Mouse (Mus musculus) thymus, postnatal 25 days (tissue): ENCODE measurements around the gene Aldoc.
A peak's percentile ranks its signal among the peaks of the same experiment; 100 is the strongest.

Source experiments
- DNase-seq: peaks from one replicate; pipeline ENCODE4 v3.0.0; 2022

Aldoc gene

GRCm38 (mm10) chr11:78333992-78334391 lies 11.2 kb downstream of the Aldoc start:
- DNase-seq: no peak

GRCm38 (mm10) chr11:78337040-78337439 lies 14.3 kb downstream of the Aldoc start:
- no peak for DNase-seq

GRCm38 (mm10) chr11:78341702-78342101 lies 18.9 kb downstream of the Aldoc start:
- DNase-seq: no peak

DNA sequence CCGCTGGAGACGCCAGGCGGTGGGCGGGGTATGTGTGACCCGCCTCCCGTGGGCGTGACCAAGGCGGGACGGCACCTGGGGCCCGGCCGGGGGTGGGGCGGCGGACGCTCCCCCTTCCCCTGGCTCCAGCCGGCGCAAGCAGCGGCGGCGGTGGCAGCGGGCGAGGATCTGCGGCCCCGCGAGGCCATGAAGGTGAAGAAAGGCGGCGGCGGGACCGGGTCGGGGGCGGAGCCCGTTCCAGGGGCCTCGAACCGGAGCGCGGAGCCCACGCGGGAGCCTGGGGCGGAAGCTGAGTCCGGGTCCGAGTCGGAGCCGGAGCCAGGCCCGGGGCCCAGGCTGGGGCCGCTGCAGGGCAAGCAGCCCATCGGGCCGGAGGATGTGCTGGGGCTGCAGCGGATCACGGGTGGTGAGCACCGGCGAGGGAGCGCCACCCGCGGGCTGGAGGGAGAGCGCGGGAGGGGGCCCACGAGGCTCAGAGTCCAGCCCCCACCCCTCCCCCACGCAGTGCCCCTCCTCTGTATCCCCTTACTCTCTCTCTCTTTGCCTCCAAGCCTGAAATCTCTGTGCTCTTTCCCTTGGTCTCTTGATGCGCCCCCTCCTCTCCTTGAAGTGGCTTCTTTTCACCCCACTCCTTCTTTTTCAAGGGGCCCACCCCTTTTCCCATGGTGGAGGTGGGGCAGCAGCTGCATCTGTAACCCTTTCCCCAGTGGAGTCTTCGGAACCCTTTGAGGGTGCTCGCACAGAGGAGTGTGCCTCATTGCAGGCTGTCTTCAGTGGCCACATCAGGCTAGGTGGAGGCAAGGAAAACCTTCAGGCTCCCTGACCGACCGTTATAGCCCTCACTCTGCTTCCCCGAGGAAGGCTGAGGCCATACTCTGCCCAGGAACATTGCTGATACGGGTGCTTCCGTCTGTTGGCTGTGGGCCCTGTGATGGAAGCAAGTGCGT lies 20.9 kb downstream of the Aldoc start, which contains the start of gene Unc119:
Gene Unc119, plus strand, starts transcription at position 102 of the 947 bp plus-strand sequence.
- DNase-seq: peak; percentile 86

DNA sequence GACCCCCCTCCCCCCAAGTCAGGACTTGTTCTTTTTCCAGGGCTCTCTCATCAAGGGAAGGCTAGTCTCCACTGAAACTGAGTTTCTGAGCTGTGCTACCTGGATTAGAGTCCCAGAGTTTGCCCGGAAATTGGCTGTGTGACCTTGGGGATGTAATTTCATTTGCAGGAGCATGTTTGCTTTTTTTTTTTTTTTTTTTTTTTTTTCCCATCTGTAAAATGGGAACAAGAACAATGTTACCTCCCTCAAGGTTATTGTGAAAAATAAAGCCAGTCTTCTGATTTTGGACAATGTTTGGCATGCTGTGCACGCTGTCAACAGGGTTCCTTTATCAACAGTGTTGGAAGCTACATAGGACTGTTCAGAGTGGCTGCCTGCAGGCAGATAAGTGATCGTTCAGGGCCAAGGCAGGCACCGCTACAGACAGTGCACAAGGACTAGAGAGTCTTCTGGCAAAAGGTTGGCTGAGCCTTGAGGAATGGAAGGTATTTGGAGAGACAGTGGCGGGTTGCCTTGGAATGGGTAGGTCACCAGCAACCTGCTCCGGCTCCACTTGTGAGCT lies 21.6 kb downstream of the Aldoc start:
- no peak for DNase-seq

- no peak for DNase-seq
Measured at GRCm38 (mm10) chr11:78344890-78345715, 22.3 kb downstream of the Aldoc start.

GRCm38 (mm10) chr11:78345801-78346200 lies 23.0 kb downstream of the Aldoc start:
- DNase-seq: peak; percentile 55

DNA sequence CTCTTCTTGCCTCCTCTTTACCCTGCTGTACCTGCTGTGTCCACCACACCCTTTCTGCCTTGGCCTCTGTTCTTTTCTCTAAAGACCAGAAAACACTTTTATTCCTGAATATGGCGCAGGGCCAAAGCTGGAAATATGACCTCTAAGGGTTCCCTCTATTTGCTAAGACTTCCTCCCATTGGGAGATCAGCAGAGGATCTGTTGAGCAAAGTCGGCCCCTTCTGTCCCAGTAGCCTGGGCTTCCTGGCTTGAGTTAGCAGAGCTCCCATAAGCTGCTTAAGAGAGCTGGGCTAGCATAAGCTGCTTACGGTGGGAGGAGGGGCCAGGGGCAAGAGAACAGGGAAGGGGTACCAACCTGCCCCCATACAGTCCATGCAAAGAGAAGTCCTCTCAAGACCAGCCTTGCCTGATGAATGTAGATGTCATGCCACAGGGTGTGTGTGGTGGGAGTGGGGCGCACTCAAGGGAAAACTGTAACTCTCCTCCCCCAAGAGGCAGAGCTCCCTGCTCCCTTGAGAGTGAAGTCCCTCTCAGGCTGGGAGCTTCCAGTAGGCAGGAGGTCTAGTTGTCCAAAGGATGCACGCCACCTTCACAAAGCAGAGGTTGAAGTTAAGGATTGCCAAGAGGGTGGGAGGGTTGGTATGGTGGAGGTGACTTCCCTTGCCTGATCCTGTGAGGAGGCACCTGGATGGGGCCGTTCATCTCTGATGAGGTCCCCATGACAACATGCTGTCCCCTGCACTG lies 23.7 kb downstream of the Aldoc start:
- DNase-seq: no peak

- DNase-seq: peak; percentile 70
Measured at GRCm38 (mm10) chr11:78347070-78347754, 24.4 kb downstream of the Aldoc start.

DNA sequence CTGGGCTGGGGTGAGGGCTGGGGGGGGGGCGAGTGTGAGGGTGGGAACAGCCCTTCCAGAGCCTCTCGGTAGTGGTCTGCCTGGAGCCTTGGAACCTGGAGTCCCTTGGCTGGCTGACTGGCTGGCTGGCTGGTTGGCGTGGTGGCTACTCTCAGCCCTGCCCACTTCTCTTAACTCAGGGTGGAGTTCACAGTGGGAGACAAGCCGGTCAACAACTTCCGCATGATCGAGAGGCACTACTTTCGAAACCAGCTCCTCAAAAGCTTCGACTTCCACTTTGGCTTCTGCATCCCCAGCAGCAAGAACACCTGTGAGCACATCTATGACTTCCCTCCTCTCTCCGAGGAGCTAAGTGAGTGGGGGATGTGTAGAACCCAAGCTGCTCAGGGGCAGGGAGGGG lies 25.1 kb downstream of the Aldoc start:
- DNase-seq: no peak

DNA sequence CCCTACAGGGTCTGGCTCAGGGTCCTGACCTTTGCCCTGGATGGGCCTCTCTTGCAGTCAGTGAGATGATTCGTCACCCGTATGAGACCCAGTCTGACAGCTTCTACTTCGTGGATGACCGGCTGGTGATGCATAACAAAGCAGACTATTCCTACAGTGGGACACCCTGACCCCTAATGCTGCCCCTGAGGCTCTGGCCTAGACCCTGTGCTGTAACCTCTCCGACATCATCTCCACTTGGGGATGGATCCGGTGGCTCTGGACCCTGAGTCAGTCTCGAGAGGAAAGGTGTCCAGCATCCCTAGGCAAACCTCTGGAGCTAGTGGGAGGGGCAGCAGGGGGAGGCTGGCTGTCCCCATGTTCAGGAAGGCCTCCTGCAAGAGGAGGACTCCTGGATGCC lies 25.7 kb downstream of the Aldoc start:
- no peak for DNase-seq

DNA sequence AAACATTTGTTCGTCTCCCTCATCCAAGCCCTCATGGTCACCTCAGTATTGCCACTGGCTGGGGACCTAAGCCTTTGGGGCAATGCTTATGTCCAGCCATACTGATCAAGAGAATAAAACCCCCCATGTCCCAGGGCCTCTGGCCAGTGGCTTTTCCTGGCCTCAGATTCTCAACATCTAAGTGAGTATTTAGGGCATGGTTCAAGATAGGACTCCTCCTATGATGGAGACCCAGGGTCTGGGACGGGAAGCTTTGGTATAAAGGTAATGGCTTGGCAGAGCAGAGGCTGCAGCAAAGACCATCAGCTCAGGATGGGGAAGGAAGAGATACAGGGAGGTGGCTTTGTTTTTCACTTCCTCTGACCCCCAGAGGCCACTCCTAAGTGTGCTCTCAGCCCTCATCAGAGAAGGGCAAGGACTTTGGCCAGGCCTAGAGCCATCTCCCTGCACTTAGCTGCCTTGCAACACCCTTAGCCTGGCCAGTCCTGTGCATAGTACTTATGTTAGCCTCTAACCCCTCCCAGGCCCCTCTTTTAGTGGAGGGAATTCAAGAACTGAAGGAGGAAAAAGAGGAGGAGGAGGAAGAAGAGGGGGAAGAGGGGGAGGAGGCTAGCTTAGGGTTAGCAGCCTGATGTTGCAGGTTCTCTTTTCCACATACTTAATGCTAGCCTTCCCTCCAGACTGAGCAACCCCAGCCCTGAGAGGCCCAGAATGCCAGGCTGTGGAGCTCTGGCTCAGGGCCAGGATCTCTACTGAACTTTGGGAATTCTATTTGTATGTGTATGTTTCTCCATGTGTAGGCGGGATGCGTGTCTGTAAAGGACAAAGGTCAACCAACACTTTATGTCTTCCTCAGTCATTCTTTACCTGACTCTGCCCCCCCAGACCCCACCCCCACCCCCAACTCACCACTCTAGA lies 26.9 kb downstream of the Aldoc start:
- no peak for DNase-seq

- DNase-seq: no peak
Measured at GRCm38 (mm10) chr11:78353081-78353480, 30.3 kb downstream of the Aldoc start.

DNA sequence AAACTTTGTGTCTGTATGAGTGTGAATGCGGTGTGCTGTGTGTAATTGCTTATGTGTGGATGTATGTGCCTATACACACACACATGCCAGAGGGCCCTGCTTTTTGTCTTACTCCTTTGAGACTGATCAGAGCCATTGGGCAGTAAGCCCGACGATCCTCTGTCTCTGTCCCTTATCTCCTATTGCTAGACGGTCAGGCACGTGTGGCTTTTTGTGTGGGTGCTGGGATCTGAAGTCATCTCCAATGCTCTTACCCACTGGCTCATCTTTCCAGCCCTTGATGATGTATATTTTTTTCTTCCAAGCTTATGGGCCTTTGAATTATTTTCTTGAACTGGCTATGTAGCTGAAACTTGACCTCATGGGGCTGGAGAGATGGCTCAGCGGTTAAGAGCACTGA lies 32.1 kb downstream of the Aldoc start:
- no peak for DNase-seq

DNA sequence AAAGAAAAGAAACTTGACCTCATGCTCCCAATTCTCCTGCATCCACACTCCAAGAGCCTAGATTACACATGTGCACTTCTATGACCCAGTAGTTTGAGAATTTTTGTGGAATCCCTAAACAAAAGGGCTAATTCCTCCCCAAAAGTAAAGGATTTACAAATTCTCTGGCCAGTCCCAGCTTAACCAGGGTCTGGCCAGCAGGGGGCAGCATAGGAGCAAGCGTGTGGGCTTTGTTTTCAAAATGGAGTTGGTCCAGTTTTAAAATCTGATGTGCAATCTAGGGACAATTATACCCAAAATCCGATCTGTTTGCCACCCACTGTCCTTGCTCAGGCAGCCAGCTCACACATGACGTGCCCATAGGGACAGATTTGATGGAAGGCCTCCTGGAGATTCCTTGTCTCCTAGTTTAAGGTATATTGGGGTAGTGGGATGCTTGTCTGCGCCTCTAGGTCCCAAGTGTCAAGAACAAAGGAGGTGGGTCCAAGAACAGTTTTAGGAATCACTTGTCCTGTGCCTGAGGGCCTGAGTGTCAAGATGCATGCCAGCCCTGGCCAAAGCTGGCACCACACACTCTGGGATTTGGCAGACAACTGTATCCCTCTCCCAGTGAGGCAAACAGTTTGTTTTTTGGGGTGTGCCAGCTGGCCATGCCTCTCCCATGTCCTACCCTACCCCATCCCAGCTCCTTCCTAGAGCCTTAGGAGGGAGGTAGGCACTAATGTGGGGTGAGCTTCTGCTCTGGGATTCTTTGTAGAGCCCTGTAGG lies 32.9 kb downstream of the Aldoc start:
- peak; percentile 60 for DNase-seq

DNA sequence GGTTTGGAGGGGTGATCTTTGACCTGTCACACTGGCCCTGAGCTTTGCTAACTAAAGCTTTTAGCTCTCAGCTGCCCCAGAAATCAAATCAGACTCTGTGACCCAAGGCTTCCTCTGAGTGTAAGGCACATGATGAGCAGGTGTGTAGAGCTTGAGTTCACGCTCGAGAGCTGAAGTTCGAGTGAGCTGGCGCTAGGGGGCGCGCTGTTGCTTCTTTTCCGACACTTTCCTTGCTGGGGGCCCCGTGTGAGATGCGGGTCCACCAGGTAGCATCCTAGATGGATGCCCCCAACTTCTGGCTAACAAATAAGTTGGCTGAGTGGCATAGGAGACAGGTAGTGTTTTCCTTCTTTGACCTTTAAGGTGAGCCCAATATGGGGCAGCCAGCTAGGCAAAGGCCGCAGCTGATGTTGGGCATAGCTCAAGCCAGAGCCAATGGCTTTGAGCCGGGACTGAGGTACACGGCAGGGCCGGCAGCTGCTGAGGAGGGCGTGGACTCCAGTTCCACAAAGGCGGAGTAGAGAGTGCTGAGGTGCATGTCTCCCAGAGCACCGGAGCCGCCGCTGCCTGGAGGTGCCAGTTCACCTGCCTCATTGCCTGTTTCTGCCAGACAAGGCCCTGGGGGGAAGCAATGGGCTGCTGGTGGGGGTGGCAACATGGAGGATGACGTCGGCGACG lies 35.7 kb downstream of the Aldoc start:
- DNase-seq: peak; percentile 63

DNA sequence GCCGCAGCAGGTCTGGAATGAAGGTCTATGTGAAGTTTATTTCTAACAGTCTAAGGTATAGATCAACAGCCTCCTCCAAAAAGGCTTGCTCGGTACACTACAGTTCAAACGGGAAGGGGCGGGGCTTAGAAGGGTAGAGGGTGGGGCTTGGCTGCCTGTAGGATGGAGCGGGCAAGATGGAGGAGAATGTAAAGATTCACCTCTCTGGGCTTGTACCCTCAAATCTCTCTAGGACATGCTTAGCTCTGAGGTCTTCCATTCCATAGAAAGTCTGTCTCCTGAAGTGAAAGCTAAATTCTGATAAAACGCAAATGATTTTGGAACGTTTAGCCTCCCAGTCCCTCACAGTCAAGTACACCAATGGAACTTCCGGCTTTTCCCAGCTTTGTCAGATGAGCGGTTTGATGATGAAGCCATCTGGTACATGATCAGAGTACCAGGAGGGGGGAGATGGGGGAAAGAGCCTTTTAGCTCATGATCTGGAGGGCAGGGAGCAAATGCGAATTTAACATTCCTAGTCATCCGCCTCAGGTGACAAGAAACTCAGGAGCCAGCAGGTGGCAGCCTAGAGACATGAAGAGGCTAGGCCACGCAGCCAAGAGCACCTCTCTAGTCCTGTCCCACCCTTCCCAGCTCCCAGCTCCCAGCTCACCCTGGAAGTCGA lies 37.5 kb downstream of the Aldoc start:
- DNase-seq: peak; percentile 76

DNA sequence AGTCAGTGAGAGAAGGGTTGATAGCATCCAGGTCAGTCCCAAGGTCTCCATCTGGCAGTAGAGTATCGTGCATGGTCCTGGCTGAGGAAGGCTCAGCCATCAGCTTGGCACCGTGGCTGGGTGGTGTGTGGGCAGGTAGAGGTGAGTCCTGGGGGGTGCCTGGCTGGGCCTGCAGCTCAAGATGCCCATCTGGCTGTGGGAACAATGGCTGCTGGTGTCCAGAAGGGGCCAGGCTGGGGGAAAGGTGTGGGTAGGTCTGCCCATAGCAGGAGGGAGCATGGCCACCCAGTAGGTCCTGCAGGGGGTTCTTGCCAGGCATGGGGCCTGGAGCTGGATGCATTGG lies 38.0 kb downstream of the Aldoc start:
- DNase-seq: no peak
